Mouse (Mus musculus) leukemia stem cell, adult 10-12 weeks (primary cell): Measurements from ENCODE around the gene Fam98a. TPM values are rescaled to one million over a fixed set of nuclear protein-coding genes. Genes with fewer than 3 reads are reported as not detected.

Experiments used
- polyA plus RNA-seq: library from polyadenylated mRNA; stranded (reverse); fragments of >175 nt; gene quantifications from 2 replicates; pipeline ENCODE4 v1.2.3, GENCODE M21; 2012; ENCODE audit warnings: low replicate concordance

The Fam98a gene
- 11.5 and 16.2 TPM in 2 replicates for polyA plus RNA-seq

DNA sequence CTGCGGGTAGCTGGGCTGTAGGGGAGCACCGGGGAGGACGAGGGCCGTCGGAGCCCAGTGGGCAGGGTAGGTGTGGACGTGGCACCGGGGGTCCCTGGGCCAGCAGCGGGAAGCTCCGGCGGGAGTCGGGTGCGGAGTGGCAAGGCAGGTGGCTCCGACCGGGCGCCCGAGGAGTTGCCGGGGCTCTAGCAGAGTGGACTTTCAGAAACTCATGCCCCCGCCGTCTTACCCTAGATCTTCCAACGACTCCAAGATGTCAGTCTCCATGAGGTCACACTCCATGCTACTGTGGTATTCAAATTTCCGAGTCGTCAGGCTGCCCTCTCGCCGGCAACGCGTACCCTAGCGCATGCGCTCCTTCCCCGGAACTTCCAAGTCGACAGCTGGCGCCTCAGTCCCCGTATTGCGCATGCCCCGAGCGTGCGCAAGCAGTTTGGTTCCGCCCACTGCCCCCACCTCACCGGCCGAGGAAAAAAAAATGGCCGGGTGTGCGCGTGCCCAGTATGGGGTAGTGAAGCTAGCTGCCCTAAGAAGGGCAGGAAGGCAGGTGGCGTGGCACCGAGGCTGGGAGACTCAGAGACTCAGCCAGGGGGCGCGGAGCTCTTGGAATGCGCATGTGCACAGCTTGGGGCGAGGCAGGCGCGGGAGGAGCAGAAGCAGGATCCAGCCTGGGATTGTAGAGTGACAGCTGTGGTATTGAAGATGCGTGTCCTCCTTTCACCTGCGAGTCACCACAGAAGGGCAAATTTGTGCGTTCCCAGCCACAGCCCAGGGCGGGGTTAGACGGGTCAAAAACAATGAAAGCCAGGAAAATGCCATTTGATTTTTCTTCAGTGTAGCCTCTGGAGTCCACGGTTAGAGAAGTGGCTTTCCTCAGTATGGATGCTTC lies at the start of gene Fam98a:
Fam98a (minus strand) TSS at position 435 of the 889 bp plus-strand sequence.

Other genes starting within 250 kb of the Fam98a start
- 1.3 and 2.9 TPM in 2 replicates for gene Rasgrp3, start 116.0 kb downstream of the Fam98a start, polyA plus RNA-seq